Mouse (Mus musculus): ENCODE results near the gene Ivl. TPM values are rescaled to one million over a fixed set of nuclear protein-coding genes. Genes with fewer than 3 reads are reported as not detected.

Gene Ivl
- not detected for total RNA-seq (2021)
- long read RNA-seq, experiment 1 = 0 reads
- long read RNA-seq, experiment 2 = 0 reads

DNA sequence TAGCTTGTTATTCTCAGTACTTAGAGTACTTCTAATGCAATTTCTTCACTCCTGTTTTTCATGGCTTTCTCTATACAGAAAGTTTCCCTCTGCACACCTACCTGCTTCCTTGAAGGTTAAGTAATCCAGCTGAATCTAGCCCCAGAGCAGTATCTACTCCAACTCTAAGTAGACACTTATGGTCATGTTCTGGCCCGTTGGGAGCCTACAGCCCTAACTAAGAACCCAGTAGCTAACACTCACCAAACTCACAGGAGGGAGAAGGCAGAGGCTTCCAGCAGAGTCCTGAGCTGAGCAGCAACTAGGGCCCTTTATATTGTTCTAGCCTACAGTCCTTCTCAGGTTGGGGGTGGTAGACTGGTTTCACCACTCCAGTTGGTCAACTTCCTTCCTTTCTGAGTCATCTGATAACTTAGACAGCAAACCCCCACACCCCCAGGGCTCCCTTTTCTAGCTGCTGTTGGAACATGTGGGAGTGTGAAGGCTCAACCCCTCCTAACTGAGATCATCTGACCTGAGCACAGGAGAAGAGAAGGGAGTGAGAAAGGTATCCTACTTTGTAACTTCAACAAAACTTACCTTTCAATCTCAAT lies at the start of gene Ivl:
Gene Ivl, minus strand, starts transcription at position 287 of the 593 bp plus-strand sequence.
- intact Hi-C loops (cut with DNase I) = no loop called here
- DNase-seq (ENCODE audit: low spot score in 2 of 2) = no peak

DNA sequence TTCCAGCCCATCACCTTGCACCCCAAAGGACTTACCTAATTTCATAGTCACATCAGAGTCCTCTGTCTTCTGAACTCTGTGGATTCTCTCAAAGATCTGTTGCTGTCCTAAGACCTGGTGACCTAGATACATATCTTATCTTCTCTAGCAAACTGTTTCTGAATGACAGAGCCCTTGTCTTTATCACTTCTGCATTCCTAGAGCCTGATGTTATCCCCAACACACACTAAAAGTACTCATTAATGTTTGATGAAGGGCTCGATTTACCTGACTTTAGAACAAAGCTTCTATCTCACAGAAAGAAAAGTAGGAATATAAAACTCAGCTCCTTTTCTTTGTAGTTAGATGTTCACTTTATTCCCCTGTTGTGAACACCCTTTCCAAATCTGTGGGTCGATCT lies 48.0 kb upstream of the Ivl start, which contains the start of gene Lce6a:
Gene Lce6a, minus strand, starts transcription at position 101 of the 400 bp plus-strand sequence.
- no peak for DNase-seq (ENCODE audit: low spot score in 2 of 2)
- intact Hi-C loops (cut with DNase I) = no loop called here

GRCm38 (mm10) chr3:92609804-92610203 lies 36.3 kb upstream of the Ivl start:
- DNase-seq (ENCODE audit: low spot score in 2 of 2) = no peak
- intact Hi-C loops (cut with DNase I) = loop anchor here (10.0 kb wide), 2 partner anchors 215 to 455 kb away; no protein-coding TSS in a partner anchor

- DNase-seq (ENCODE audit: low spot score in 2 of 2) = no peak
- intact Hi-C loops (cut with DNase I) = loop anchor here (10.0 kb wide), 2 partner anchors 213 to 453 kb away; no protein-coding TSS in a partner anchor
Measured at GRCm38 (mm10) chr3:92607392-92607791, 33.9 kb upstream of the Ivl start, which contains the start of gene 2210017I01Rik. Gene 2210017I01Rik (minus strand): TSS chr3:92607492.

DNA sequence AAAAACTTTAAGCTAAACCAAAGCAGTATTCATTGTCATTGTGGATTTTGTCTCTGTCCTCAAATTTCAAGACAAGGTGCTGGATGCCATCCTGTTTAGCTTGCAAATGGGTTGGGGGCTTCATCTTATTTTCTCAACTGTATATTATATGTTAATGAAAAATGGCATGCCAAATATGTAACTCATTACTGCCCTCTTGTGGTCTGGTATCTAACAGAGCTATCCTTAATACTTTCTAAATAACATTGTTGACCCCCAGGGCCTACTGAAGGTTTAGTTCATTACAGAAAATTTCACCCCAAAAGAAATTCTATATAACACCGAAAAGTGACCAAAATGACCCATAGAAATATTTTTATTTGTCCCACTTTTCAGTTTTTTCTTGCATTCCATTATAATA lies 28.6 kb upstream of the Ivl start:
- intact Hi-C loops (cut with DNase I) = loop anchor here (10.0 kb wide), 2 partner anchors 207 to 447 kb away; no protein-coding TSS in a partner anchor
- no peak for DNase-seq (ENCODE audit: low spot score in 2 of 2)

GRCm38 (mm10) chr3:92600456-92600855 lies 26.9 kb upstream of the Ivl start:
- no peak for DNase-seq (ENCODE audit: low spot score in 2 of 2)
- intact Hi-C loops (cut with DNase I) = loop anchor here (10.0 kb wide), 2 partner anchors 206 to 446 kb away; no protein-coding TSS in a partner anchor

GRCm38 (mm10) chr3:92599973-92600372 lies 26.4 kb upstream of the Ivl start:
- intact Hi-C loops (cut with DNase I) = loop anchor here (10.0 kb wide), 2 partner anchors 205 to 445 kb away; no protein-coding TSS in a partner anchor
- no peak for DNase-seq (ENCODE audit: low spot score in 2 of 2)

DNA sequence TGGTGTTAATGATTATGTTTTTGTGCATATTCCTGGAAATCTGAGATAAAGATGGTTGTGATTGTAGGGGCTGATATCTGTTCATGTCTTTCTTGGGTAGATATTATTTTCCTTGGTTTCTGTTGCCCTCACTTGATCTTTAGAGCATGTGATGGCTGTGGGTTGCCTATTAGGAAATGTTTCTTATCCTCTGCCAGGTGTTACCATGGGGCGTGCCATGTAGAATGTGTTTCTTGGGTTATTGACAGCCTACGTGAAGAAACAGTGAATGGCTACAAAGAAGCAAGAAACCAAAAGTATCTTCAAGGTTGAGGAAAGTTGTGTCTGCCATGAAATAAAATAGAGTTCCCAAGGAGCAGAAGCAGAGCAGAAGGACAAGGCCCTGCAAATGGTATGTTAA lies 24.9 kb upstream of the Ivl start:
- DNase-seq (ENCODE audit: low spot score in 2 of 2) = no peak
- intact Hi-C loops (cut with DNase I) = no loop called here

GRCm38 (mm10) chr3:92588858-92589257 lies 15.3 kb upstream of the Ivl start, which contains the start of gene Smcp:
Gene Smcp (minus strand): TSS chr3:92588997.
- intact Hi-C loops (cut with DNase I) = no loop called here
- no peak for DNase-seq (ENCODE audit: low spot score in 2 of 2)

DNA sequence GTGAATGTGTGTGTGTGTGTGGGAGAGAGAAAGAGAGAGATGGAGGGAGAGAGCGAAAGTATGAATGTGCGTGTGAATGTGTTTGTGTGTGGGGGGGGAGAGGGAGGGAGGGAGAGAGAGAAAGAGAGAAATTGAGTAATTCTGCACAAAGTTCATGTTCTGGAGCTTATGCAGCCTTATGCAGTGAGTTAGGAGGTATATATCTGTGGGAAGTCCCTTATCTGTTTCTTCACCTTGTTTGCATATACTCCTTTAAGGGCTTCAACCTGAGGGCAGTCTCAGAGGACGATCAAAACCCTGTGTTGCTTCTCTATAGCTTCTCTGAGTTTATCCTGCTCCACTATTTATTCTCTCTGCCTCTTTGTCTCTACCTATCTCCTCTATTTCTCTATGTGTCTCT lies 13.7 kb upstream of the Ivl start:
- DNase-seq (ENCODE audit: low spot score in 2 of 2) = no peak
- intact Hi-C loops (cut with DNase I) = no loop called here

- intact Hi-C loops (cut with DNase I) = no loop called here
- DNase-seq (ENCODE audit: low spot score in 2 of 2) = no peak
Measured at GRCm38 (mm10) chr3:92585055-92585454, 11.5 kb upstream of the Ivl start.

- DNase-seq (ENCODE audit: low spot score in 2 of 2) = no peak
- intact Hi-C loops (cut with DNase I) = no loop called here
Measured at GRCm38 (mm10) chr3:92583164-92583826, 9.8 kb upstream of the Ivl start.

DNA sequence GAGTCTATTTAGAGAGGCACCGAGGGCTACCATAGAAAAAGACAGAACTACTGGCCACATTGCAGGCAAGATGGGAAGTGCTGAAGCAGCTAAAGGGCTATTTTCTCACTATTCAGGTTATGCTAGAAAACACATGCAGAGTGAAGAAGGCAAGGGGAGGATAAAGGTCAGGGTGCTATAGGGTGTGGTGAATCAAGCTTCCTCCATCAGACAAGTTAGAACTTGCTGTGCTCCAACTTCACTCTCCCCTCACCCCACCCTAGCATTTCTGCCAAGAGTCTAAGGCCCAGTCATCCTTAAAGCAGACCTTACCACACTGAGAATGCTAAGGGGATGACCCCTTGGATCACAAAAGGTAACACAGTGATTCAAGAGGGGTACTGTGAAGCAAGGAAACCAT lies 6.0 kb upstream of the Ivl start:
- intact Hi-C loops (cut with DNase I) = no loop called here
- DNase-seq (ENCODE audit: low spot score in 2 of 2) = no peak

DNA sequence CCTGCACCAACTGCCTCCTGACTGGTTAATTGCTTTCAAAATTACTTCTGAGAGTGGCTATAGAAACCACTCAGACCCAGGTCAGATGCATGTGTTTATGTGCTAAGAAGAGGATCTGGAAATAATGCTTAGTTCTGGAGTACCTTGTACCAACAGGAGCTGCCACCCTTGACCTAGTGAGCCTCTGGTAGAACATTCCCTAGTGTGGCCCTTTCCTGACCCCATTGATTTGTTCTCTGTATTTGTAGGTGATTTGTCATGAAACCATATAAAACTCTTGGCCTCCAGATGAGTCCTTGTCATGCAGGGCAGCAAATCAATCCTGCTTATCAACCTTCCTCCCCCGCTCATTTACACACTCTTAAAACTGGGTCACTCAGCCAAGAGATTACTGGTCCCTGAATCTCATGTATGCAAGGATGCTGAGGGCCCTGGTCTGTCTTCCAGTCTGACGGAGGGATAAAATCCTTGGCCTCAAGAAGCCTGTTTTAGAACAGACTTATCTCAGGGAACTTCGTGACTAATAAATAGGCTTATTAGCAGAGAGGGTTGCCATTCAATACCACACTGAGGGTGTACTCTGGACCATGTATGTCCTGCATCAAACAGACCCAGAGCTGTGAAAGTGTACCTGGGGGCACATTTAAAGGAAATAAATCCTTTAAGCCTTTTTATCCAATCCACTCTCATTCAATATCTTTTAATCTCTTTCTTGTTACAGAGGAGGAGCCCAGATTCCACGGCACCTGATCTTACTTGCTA lies 5.3 kb upstream of the Ivl start:
- DNase-seq (ENCODE audit: low spot score in 2 of 2) = no peak
- intact Hi-C loops (cut with DNase I) = no loop called here

DNA sequence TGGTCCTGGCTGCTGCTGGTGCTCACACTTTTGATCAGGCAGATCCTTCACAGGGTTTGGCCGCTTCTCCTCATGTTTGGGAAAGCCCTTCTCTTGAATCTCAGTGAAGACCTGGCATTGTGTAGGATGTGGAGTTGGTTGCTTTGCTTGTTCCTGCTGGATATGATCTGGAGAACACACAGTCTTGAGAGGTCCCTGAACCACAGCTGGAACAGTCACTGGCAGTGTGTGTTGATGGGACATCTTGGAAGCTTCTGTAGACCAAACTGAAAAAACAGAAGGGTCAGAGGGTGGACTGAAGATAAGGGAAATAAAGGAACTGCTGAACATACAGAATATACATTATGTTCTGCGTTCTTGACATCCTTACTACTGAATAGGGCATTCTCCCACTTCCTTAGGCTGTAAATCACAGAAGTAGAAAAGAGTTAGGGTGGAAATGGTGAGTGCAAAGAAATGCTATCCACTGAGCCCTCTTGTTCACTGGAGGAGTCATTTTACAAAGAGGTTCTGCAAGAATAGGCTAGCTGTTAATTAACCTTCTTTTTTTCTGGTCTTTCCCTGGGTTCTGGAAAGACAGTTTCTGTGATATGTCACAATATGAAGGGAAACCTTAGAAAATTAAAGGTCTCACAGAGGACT lies 900 bp downstream of the Ivl start:
- intact Hi-C loops (cut with DNase I) = no loop called here
- DNase-seq (ENCODE audit: low spot score in 2 of 2) = no peak

- DNase-seq (ENCODE audit: low spot score in 2 of 2) = no peak
- intact Hi-C loops (cut with DNase I) = loop anchor here (10.0 kb wide), 1 partner anchor 336 kb away; no protein-coding TSS in a partner anchor
Measured at GRCm38 (mm10) chr3:92568752-92569151, 4.8 kb downstream of the Ivl start.

DNA sequence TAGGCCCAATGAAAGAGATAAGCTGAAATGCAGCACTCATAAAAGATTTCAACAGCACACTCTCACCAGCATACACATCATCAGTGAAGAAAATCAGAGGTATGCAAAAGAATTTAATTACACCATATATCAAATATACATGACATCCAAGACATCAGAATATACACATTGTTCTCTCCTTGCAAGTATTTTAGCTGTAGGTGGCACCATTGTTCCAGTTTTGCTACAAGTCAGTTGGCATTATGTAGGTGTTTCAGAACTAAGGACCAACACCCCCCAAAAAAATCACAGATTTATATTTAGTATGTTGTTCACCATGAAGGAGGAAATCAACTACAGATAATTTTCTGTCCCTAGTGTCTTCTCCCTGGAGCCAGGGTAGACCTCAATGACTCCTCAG lies 8.1 kb downstream of the Ivl start:
- DNase-seq (ENCODE audit: low spot score in 2 of 2) = no peak
- intact Hi-C loops (cut with DNase I) = loop anchor here (10.0 kb wide), 1 partner anchor 339 kb away; no protein-coding TSS in a partner anchor

DNA sequence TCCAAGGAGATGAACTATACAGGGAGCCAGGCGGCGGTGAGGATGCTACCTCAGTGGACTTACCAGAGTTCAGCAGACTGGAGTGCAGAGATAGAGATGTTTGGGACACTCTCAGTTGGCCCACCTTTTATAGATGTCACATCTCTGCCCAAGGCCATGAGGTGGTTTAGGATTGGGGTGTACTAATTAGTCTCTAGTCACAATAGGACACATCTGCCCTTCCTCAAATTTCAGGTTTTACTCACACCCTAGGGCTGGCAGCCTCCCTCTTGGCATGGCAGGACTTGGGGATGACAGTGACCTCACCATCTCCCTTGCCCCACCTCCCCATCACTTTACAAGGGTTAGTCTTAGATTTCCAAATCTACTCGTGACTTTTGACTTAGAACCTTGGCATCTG lies 39.1 kb downstream of the Ivl start, which contains the start of gene 2310046K23Rik:
Gene 2310046K23Rik, minus strand, starts transcription at position 101 of the 400 bp plus-strand sequence.
- no peak for DNase-seq (ENCODE audit: low spot score in 2 of 2)
- intact Hi-C loops (cut with DNase I) = no loop called here
